Mouse (Mus musculus): Measurements from ENCODE around the gene H2-Eb1. TPM values are rescaled to one million over a fixed set of nuclear protein-coding genes. Genes with fewer than 3 reads are reported as not detected.
A peak's percentile ranks its signal among the peaks of the same experiment; 100 is the strongest.
"Not testable (repeated sequence)": the region's sequence is repeated elsewhere in the genome, so short reads cannot be mapped to it uniquely, and the experiment has no call there.

H2-Eb1 gene
- total and polyA plus RNA-seq, 2 experiments = 18.5 to 39.5 TPM

DNA sequence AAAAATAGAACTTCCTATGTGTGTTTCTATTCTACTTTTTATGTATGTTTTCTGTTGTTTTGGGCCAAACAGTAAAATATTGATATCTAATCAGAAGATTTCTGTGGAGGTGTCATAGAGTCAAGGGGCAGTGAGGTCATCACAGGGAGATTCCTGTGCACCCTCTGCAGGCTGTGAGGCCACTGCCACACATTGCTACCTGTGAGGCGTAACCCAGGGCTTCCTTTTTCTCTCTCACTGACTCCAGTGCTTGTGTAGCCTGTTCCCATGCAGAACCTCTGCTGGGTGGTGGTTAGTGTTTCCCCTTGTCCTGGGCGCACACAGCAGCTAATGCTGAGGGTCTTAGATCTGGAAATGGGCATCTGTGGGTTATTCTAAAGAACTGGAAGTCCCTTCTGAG lies 740 bp downstream of the H2-Eb1 start:
- Histone ChIP-seq H3K4me3 (ENCODE audit: insufficient read depth, low read depth, low read length) (peak overlapping the region; percentile 21; the same call in 1 of the 2 replicates), H3K27ac (replicated peaks; ENCODE audit: insufficient read depth, low read depth, low read length) (no peak overlapping the region), H3K9ac (ENCODE audit: low read depth, low read length) (no peak overlapping the region), H3K36me3 (ENCODE audit: control insufficient read depth, insufficient read depth, low read length) (no peaks in the 10 kb centered on the region), H3K27me3 (ENCODE audit: control insufficient read depth, insufficient read depth, low read length) (no peaks in the 10 kb centered on the region), H3K79me2 (ENCODE audit: control insufficient read depth, insufficient read depth, low read length) (no peaks in the 10 kb centered on the region), H3K4me1 (ENCODE audit: control insufficient read depth, insufficient read depth, low read length) (no peaks in the 10 kb centered on the region)
- 81% methylated on average over 2 of the region's 2 CpGs for WGBS
- no peak for DNase-seq (ENCODE audit: extremely low read depth, low read depth, low spot score)
- TF ChIP-seq POLR2A (IDR thresholded peaks at IDR 0.05; ENCODE audit: extremely low read depth, insufficient read depth, low read length) (no peak), CTCF (IDR thresholded peaks at IDR 0.05; ENCODE audit: low read depth, low read length) (no peak)

DNA sequence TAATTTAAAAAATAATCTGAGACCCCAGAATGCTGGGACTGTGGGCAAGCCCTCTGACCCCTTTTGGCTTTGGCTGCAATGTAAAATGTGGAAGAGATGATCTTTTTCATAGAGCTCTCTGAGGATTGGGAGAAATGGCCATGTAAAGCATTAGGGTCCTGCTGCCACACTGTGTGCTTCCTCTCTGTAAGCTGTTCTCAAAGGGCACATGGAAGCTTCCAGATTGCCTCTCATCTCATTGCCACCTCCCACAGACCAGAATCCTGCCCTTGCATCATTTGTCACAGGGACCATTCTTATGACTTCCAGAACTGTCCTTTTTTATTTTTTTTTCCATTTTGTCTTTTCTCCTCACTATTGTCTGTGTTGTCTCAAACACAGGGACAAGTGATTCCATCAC lies 1.5 kb downstream of the H2-Eb1 start:
- Histone ChIP-seq H3K9ac (ENCODE audit: low read depth, low read length) (no peak overlapping the region), H3K27ac (replicated peaks; ENCODE audit: insufficient read depth, low read depth, low read length) (no peak overlapping the region), H3K4me1 (ENCODE audit: control insufficient read depth, insufficient read depth, low read length) (no peaks in the 10 kb centered on the region), H3K79me2 (ENCODE audit: control insufficient read depth, insufficient read depth, low read length) (no peaks in the 10 kb centered on the region), H3K4me3 (ENCODE audit: insufficient read depth, low read depth, low read length) (no peak overlapping the region), H3K36me3 (ENCODE audit: control insufficient read depth, insufficient read depth, low read length) (no peaks in the 10 kb centered on the region), H3K27me3 (ENCODE audit: control insufficient read depth, insufficient read depth, low read length) (no peaks in the 10 kb centered on the region)
- no peak for DNase-seq (ENCODE audit: extremely low read depth, low read depth, low spot score)
- TF ChIP-seq POLR2A (IDR thresholded peaks at IDR 0.05; ENCODE audit: extremely low read depth, insufficient read depth, low read length) (no peak), CTCF (IDR thresholded peaks at IDR 0.05; ENCODE audit: low read depth, low read length) (no peak)

DNA sequence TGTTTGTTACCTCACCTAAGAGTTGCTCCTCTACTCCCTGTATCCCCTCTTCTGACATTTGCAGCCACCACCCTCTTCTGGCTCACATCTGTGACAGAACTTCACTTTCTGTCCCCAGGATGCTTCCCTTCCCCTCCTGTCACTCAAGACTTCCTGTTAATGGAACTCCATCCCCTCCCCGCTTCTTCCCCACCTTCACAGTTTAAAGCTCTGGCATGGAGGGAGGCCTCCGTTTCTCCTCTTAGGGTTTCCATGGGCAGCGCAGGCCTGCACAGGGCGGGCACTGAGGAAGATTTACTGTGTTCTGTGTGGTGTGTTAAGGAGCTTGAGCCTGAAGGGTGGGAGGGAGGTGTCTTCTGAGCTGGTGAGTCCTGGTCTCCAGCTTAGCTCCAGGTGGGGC lies 2.5 kb downstream of the H2-Eb1 start:
- no peaks in the 10 kb centered on the region for H3K4me1 ChIP-seq (ENCODE audit: control insufficient read depth, insufficient read depth, low read length)
- H3K79me2 ChIP-seq (ENCODE audit: control insufficient read depth, insufficient read depth, low read length) = no peaks in the 10 kb centered on the region
- TF ChIP-seq CTCF (IDR thresholded peaks at IDR 0.05; ENCODE audit: low read depth, low read length) (no peak), POLR2A (IDR thresholded peaks at IDR 0.05; ENCODE audit: extremely low read depth, insufficient read depth, low read length) (no peak)
- 79% methylated on average over 4 of the region's 4 CpGs for whole genome bisulfite sequencing
- H3K4me3 ChIP-seq (ENCODE audit: insufficient read depth, low read depth, low read length) = no peak overlapping the region
- no peak for DNase-seq (ENCODE audit: extremely low read depth, low read depth, low spot score)
- no peaks in the 10 kb centered on the region for H3K36me3 ChIP-seq (ENCODE audit: control insufficient read depth, insufficient read depth, low read length)
- no peaks in the 10 kb centered on the region for H3K27me3 ChIP-seq (ENCODE audit: control insufficient read depth, insufficient read depth, low read length)
- H3K9ac ChIP-seq (ENCODE audit: low read depth, low read length) = no peak overlapping the region
- no peak overlapping the region for H3K27ac ChIP-seq (replicated peaks; ENCODE audit: insufficient read depth, low read depth, low read length)

DNA sequence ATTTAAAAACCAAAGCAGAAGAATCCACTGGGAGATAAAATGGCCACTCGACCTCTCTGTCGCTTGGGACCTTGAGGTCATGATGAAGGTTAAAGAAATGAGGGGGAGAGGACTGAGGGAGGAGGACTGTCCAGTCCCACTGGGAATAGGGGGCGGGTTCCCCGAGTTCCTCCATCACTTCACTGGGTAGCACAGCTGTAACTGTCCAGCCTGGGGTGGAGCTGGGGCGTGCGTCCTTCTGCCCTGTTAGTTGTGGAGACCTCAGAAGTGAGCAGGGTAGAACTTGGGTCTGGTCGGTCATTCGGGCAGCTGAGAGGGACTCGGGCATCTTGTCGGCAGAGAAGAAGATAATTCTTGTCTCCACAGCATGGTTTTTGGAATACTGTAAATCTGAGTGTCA lies 3.6 kb downstream of the H2-Eb1 start:
- 27% methylated on average over 10 of the region's 10 CpGs for WGBS
- Histone ChIP-seq H3K4me1 (ENCODE audit: control insufficient read depth, insufficient read depth, low read length) (no peaks in the 10 kb centered on the region), H3K27me3 (ENCODE audit: control insufficient read depth, insufficient read depth, low read length) (no peaks in the 10 kb centered on the region), H3K9ac (ENCODE audit: low read depth, low read length) (peak overlapping the region; percentile 72), H3K79me2 (ENCODE audit: control insufficient read depth, insufficient read depth, low read length) (no peaks in the 10 kb centered on the region), H3K4me3 (ENCODE audit: insufficient read depth, low read depth, low read length) (peak overlapping the region; percentile 74), H3K36me3 (ENCODE audit: control insufficient read depth, insufficient read depth, low read length) (no peaks in the 10 kb centered on the region), H3K27ac (replicated peaks; ENCODE audit: insufficient read depth, low read depth, low read length) (no peak overlapping the region)
- no peak for DNase-seq (ENCODE audit: extremely low read depth, low read depth, low spot score)
- TF ChIP-seq CTCF (IDR thresholded peaks at IDR 0.05; ENCODE audit: low read depth, low read length) (no peak), POLR2A (IDR thresholded peaks at IDR 0.05; ENCODE audit: extremely low read depth, insufficient read depth, low read length) (no peak)

DNA sequence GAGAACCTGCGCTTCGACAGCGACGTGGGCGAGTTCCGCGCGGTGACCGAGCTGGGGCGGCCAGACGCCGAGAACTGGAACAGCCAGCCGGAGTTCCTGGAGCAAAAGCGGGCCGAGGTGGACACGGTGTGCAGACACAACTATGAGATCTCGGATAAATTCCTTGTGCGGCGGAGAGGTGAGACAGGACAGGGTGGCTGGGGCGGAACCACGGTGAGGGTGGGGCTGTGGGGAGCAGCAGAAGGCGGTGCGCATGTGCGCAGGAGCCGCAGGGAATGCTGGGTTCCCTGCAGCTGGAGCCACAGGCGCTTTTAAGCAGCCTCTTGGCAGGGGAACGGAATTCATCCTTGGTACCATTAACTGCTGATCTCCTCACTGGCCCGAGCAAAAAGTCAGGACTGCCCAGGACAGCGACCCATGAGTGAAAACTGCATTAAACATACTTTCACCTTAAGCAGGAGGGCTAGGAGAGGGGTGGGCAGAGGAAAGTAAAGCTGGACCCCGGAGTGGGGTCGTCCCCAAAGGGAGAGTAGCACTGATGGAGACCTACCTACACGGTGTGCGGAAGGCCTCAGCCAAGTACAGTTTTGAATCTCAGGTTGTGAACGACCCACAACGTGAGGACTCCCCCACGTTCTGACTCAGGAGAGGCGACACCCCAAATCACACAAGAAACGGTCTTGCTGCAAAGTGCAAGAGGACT lies 4.2 kb downstream of the H2-Eb1 start:
- peak; percentile 59 for DNase-seq (ENCODE audit: extremely low read depth, low read depth, low spot score)
- H3K27ac ChIP-seq (replicated peaks; ENCODE audit: insufficient read depth, low read depth, low read length) = no peak overlapping the region

DNA sequence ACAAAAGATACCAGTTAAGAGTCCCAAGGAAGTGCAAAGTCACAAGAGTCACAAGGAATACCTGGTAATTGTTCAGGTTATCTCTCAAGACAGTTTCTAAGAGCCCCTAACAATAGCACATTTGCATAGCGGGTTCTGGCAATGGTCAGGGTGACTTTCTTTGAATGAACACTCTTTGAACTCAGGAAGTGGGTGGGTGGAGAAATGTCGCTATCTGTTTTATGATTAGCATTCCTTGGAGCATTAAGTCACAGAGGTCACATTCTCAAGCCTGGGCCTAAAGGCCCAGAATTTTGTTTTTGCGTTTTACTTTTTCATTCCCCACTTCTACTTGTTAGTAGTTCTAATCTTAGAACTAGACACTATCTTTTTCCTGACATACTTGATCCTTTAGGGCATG lies 4.9 kb downstream of the H2-Eb1 start:
- H3K9ac ChIP-seq (ENCODE audit: low read depth, low read length); H3K4me1 ChIP-seq (ENCODE audit: control insufficient read depth, insufficient read depth, low read length); DNase-seq (ENCODE audit: extremely low read depth, low read depth, low spot score); H3K27me3 ChIP-seq (ENCODE audit: control insufficient read depth, insufficient read depth, low read length); H3K4me3 ChIP-seq (ENCODE audit: insufficient read depth, low read depth, low read length); H3K36me3 ChIP-seq (ENCODE audit: control insufficient read depth, insufficient read depth, low read length); H3K27ac ChIP-seq (replicated peaks; ENCODE audit: insufficient read depth, low read depth, low read length); H3K79me2 ChIP-seq (ENCODE audit: control insufficient read depth, insufficient read depth, low read length): not testable (repeated sequence)
- WGBS = 90% methylated on average over 3 of the region's 3 CpGs

More for the DNA sequence above, 4.2 kb downstream of the H2-Eb1 start:
- H3K4me1 ChIP-seq (ENCODE audit: control insufficient read depth, insufficient read depth, low read length) = no peaks in the 10 kb centered on the region
- no peaks in the 10 kb centered on the region for H3K79me2 ChIP-seq (ENCODE audit: control insufficient read depth, insufficient read depth, low read length)
- TF ChIP-seq POLR2A (IDR thresholded peaks at IDR 0.05; ENCODE audit: extremely low read depth, insufficient read depth, low read length) = no peak
- TF ChIP-seq CTCF (IDR thresholded peaks at IDR 0.05; ENCODE audit: low read depth, low read length) = no peak
- 26% methylated on average over 38 of the region's 38 CpGs for WGBS
- peak overlapping the region; percentile 74 for H3K4me3 ChIP-seq (ENCODE audit: insufficient read depth, low read depth, low read length)
- H3K27me3 ChIP-seq (ENCODE audit: control insufficient read depth, insufficient read depth, low read length) = no peaks in the 10 kb centered on the region
- H3K9ac ChIP-seq (ENCODE audit: low read depth, low read length) = peak overlapping the region; percentile 72
- H3K36me3 ChIP-seq (ENCODE audit: control insufficient read depth, insufficient read depth, low read length) = no peaks in the 10 kb centered on the region

Measured in liver, adult 2 months (tissue).